Mouse (Mus musculus): ENCODE results near the gene 4933406M09Rik.

4933406M09Rik gene

DNA sequence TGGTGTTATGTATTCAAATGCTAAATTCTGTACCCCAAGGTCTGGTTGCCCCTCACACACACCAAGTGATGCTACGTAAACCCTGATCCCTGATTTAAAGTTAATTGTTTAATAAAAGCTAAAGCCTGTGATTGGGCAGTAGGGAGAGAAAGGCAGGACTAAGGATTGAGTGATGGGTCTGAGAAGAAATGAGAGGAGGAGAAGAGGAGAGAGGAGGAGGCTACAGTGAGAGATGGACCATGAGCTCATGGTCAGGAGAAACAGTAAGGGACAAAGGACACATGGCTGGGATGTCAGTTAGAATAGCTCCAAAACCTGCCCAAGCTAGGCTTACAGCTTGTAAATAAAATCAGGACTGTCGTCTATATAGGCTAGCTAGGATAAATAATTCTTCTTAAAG is 4.7 kb upstream of the 4933406M09Rik start:
- DNase-seq (ENCODE audit: low spot score in 2 of 2) = no peak

DNA sequence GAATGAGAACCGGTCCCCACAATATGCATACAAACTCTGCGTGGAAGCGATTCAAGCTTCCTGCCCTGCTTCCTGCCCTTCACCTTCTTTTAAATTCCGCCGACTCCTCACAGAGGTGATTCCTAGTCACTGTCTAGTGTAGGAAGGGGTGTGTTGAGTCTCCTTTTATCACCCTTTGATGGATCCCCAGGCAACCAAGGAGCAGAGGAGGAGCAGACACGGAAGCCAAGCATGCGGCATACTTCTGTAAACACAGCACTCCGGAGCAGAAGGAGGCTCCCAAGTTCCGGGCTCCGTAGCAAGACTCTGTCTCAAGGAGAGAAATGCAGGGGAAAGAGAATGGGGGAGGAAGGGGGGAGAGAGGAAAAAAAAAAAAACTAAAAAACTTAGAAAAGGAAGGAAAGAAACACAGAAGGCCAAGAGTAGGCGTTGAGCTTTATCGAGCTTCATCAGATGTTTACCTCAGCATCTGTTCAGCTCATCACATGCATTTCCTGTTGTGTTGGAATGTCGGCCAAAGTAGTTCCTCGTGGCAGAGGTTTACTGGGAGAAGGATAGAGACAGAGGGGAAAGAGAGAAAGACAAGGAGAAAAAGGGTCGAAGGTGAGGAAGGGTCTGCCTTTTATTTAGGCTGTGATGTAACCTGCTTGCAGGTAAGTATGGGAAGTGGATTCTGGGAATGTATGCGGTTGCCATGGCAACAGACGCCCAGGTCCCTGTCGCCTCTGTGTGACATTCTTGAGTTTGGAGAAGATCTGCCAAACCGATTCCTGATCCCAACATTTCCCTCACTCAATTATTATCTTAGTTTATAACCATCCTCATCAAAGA is 3.7 kb upstream of the 4933406M09Rik start:
- no peak for DNase-seq (ENCODE audit: low spot score in 2 of 2)

- DNase-seq (ENCODE audit: low spot score in 2 of 2) = no peak
These were observed 1.2 kb upstream of the 4933406M09Rik start for GRCm38 (mm10) chr1:134384581-134384980.

DNA sequence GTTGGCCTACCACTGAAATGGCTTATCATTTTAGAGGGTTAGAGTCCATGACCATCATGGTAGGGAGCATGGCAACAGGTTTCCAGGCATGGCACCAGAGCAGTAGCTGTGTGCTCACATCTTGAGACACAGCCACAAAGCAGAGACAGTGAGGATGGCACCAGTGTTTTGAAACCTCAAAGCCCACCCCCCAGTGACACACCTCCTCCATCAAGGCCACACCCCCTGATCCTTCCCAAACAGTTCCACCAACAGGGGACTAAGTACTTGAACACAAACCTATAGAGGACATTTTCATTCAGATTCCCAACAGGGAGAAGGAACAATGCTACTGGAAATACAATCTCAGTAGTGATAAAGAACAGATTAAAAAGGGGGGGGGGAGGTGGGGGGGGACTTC is 564 bp upstream of the 4933406M09Rik start:
- DNase-seq (ENCODE audit: low spot score in 2 of 2) = no peak

- no peak for DNase-seq (ENCODE audit: low spot score in 2 of 2)
These were observed 8.1 kb downstream of the 4933406M09Rik start for GRCm38 (mm10) chr1:134393827-134394226.

GRCm38 (mm10) chr1:134398210-134398609 is 12.5 kb downstream of the 4933406M09Rik start:
- DNase-seq (ENCODE audit: low spot score in 2 of 2) = no peak

GRCm38 (mm10) chr1:134399735-134400134 is 14.0 kb downstream of the 4933406M09Rik start:
- DNase-seq (ENCODE audit: low spot score in 2 of 2) = no peak

GRCm38 (mm10) chr1:134405509-134406413 is 20.0 kb downstream of the 4933406M09Rik start, which contains the start of gene Cyb5r1:
Gene Cyb5r1 (plus strand): TSS chr1:134405559.
- peak; percentile 65 to 78 for DNase-seq (ENCODE audit: low spot score in 2 of 2)

DNA sequence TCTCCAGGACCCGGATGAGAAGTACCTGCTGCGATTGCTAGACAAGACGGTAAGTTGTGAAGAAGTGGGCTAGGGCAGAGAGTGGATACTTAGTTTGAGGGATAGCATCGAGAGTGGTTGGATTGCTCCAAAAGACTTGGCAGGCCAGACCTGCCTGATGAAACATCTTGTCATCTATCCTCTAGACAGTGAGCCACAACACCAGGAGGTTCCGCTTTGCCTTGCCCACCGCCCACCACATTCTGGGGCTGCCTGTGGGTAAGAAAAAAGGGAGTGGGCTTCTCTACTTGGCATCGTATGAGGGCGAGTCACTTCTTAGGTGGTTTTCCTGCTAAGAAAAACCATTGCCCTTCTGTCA is 20.7 kb downstream of the 4933406M09Rik start:
- no peak for DNase-seq (ENCODE audit: low spot score in 2 of 2)

GRCm38 (mm10) chr1:134408080-134408479 is 22.3 kb downstream of the 4933406M09Rik start:
- no peak for DNase-seq (ENCODE audit: low spot score in 2 of 2)

- no peak for DNase-seq (ENCODE audit: low spot score in 2 of 2)
These were observed 26.2 kb downstream of the 4933406M09Rik start for GRCm38 (mm10) chr1:134411706-134412629.

DNA sequence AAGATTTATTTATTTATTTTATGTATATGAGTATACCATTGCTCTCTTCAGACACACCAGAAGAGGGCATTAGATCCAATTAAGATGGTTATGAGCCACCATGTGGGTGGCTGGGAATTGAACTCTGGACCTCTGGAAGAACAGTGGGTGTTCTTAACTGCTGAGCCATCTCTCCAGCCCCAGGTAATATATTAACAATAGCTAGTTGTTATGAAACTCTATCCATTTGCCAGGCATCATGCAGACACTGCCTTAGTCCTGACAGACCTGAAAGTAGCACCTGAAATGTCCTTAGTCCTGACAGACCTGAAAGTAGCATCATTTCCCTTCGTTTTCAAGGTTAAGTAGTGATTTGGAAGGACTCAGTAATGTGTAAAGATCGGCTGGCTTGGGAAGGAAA is 28.3 kb downstream of the 4933406M09Rik start:
- DNase-seq (ENCODE audit: low spot score in 2 of 2) = no peak

- DNase-seq (ENCODE audit: low spot score in 2 of 2) = no peak
These were observed 28.9 kb downstream of the 4933406M09Rik start for GRCm38 (mm10) chr1:134414501-134415167.

DNA sequence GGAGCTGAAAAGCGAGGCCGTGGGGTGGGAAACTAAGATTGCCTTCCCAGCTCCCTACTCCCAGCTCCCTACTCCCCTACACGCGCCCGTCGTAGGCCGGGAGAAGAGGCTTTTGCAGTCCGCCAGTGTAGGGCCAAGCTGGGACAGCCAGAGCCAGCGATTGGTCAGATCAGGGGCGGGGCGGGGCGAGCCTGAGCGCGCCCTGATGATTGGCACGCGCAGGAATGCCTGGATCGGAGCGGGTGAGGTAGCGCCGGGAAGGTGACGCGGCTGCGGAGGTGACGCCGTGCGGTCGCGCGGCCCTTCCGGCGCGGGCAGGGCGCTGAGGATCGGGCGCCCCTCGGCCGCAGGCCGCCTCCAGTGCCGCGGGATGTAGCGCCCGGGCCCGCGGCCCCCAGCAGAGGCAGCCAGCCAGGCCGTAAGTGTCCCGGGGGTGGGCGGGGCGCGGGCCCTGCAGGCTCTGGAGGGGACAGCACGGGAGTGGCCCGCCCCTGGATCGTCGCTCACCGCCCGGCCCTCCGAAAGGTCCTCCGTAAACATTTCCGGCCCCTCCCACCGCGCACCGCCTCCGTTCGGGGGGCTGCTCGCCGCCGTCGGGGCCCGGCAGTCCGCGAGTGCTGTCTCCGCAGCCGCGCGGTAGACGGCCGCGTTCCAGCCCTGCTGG is 29.6 kb downstream of the 4933406M09Rik start, which contains the start of gene Adipor1:
Gene Adipor1, plus strand, starts transcription at position 211 of the 664 bp plus-strand sequence.
- DNase-seq (ENCODE audit: low spot score in 2 of 2) = peak; percentile 97

DNA sequence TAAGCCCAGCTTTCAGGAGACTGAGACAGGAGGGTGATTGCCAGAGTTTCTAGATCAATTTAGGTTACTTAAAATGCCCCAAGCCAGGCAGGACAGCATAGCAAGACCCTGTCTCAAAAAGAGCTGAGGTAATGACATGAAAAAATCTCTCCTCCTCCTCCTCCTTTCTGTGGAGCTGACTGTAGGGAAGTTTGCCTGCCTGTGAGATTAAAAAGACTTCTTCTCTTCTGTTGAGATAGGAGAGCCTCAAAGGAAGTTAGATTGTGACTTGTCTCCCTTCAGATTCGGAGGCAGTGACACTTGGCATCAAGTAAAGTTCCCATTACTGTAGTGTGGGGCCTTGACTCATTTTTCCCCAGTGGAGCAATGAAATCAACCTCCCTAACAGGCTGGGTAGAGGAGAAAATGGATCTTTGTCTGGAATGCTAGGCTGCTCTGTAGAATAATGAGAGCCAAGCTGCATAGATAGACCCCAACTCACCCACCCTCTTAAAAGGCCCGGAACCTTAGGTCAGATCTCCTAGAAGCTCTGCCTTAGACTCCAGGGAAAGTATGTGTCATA is 32.8 kb downstream of the 4933406M09Rik start:
- DNase-seq (ENCODE audit: low spot score in 2 of 2) = no peak

DNA sequence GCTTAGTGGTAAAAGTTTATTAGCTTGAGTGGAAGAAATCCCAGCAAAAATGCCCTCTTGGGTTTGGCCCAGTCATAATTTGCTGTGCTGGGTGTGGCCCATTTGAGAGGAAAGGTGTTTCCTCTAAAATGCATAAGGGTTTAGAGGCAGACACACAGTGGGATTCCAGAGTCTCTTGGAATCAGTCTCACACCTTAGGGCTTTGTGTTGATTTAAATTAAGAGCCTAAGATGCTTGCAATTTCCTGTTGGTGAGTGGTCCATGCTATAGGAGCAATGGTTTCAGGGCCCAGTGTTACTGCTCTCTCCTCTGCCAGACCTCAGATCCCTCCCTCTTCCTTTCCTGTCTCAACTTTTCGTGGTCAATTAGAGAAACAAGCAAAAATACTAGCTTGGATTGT is 33.4 kb downstream of the 4933406M09Rik start:
- DNase-seq (ENCODE audit: low spot score in 2 of 2) = no peak

DNA sequence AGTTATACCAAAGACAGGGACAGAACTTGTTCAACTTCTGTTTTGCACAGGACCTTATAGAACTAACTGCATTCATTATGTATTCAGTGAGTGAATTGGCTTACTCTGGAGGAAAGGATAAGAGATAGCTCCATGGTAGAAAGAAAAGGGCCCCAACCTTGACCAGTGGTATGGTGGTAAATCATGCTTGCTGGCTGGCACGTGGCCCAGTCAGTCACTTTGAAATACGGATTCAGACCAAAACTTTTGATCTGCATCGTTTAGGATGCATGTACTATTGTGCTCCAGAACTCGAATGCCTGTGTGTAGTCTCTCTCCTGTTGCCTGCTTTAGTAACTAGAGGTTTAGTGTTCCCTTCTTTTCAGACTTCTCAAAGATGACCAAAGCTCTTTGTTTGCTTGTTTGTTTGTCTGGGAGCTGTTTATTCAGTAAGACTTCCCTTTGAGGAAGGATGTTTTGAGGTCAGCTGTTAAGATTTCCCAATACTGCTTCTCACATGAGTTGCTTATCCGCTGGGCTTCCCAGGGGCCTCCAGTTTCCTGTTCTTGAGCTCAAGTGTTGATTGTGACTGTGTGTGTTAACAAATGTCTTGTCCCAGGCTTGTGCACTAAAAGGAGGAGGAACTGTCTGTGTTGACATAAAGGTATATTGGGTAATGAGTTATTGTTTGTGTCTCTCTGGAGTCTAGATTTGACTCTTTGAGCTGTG is 34.2 kb downstream of the 4933406M09Rik start:
- no peak for DNase-seq (ENCODE audit: low spot score in 2 of 2)

DNA sequence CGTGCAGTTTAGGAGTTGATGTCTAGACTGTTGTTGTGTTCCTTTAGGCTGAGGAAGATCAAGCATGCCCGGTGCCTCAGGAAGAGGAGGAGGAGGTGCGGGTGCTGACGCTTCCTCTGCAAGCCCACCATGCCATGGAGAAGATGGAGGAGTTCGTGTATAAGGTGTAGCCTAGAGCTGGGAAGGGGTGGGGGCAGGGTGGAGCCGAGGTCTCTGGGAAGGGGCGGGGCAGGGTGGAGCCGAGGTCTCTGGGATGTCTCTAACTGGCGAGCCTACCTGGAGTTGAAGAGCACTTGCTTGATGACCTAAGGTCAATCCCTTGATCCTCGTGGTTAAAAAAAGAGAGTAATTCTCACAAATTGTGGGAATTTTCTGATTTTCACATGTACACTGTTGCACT is 38.2 kb downstream of the 4933406M09Rik start:
- no peak for DNase-seq (ENCODE audit: low spot score in 2 of 2)

GRCm38 (mm10) chr1:134426289-134426688 is 40.5 kb downstream of the 4933406M09Rik start:
- no peak for DNase-seq (ENCODE audit: low spot score in 2 of 2)

All from urinary bladder, postnatal 4 days (tissue).